Mouse (Mus musculus) kidney, adult 2 months (tissue): Measurements from ENCODE around the gene Oprl1.

Source experiments
- CTCF ChIP-seq: fragments of 200-500 bp; conservative IDR thresholded peaks from 2 replicates; pipeline ENCODE4 v1.5.1; 2011; ENCODE audit warnings: low read depth, mild to moderate bottlenecking, control low read depth, low read length, moderate library complexity, mixed read lengths; ENCODE audit not compliant: insufficient read depth, insufficient read length
- POLR2A ChIP-seq: fragments of 200-500 bp; IDR thresholded peaks from one replicate; pipeline ENCODE4 v1.6.1; 2011; ENCODE audit warnings: low read depth, low read length, control low read depth

GRCm38 (mm10) chr2:181685686-181686085 is 29.1 kb upstream of the Oprl1 start:
- TF ChIP-seq CTCF (no peak), POLR2A (no peak)
